Mouse (Mus musculus) heart, adult 2 months (tissue): ENCODE data around the gene Rhox4a. TPM values are rescaled to one million over a fixed set of nuclear protein-coding genes. Genes with fewer than 3 reads are reported as not detected.
"Not testable (repeated sequence)": the region's sequence is repeated elsewhere in the genome, so short reads cannot be mapped to it uniquely, and the experiment has no call there.

Experiments
- DNase-seq, 2 experiments: peaks; one replicate each; pipeline ENCODE4 v3.0.0; 2021
- H3K27ac ChIP-seq: fragments of 200-600 bp; 2 replicates; pipeline ENCODE4 v1.8.1; 2022
- H3K27me3 ChIP-seq: fragments of 200-500 bp; 2 replicates; pipeline ENCODE4 v1.6.1; 2012; ENCODE audit warnings: mild to moderate bottlenecking, low read length, inconsistent platforms, mixed read lengths; ENCODE audit not compliant: control insufficient read depth, insufficient read depth
- H3K36me3 ChIP-seq: fragments of 200-500 bp; 2 replicates; pipeline ENCODE4 v1.6.1; 2012; ENCODE audit warnings: low read length, inconsistent platforms; ENCODE audit not compliant: control insufficient read depth, insufficient read depth
- H3K4me1 ChIP-seq: fragments of 200-500 bp; 2 replicates; pipeline ENCODE4 v1.6.1; 2011; ENCODE audit warnings: low read length; ENCODE audit not compliant: control insufficient read depth, insufficient read depth
- H3K4me3 ChIP-seq: fragments of 200-600 bp; 2 replicates; pipeline ENCODE4 v1.8.1; 2022
- H3K79me2 ChIP-seq: fragments of 200-500 bp; replicated peaks from 2 replicates; pipeline ENCODE4 v1.6.1; 2012; ENCODE audit warnings: mild to moderate bottlenecking, inconsistent platforms, low read length, moderate library complexity, mixed read lengths; ENCODE audit not compliant: control insufficient read depth, insufficient read depth
- H3K9ac ChIP-seq: fragments of 200-500 bp; 2 replicates; pipeline ENCODE4 v1.6.1; 2012; ENCODE audit warnings: low read depth, mild to moderate bottlenecking, control low read depth, inconsistent platforms, low read length, mixed read lengths
- WGBS: fragments of 180-500 bp; shearing (Covaris S2); methylation state at CpG from one replicate; pipeline ENCODE4 v1.1.7; 2018; 5-methylcytosine and 5-hydroxymethylcytosine counted together
- intact Hi-C: fragments of 180-260 bp; cut with DNase I; formaldehyde crosslinking; loops from one replicate; pipeline ENCODE4 v1.15.1; 2025
- long read RNA-seq: library from polyadenylated mRNA; stranded (forward); transcript quantifications from one replicate; pipeline ENCODE4 v2.0.0, GENCODE M21; 2021
- polyA plus RNA-seq: library from polyadenylated mRNA; depleted of rRNA; stranded (reverse); fragments of >200 nt; gene quantifications from 2 replicates; pipeline ENCODE4 v1.2.3, GENCODE M21; 2012; rRNA removed
- total RNA-seq, 2 experiments: library from RNA; stranded (reverse); gene quantifications; 2 replicates each; pipeline ENCODE4 v1.2.3; 2021

Rhox4a gene
- not detected for total RNA-seq
- polyA plus RNA-seq = not detected in 2 replicates
- long read RNA-seq = 0 reads

- H3K4me3 ChIP-seq, H3K36me3 ChIP-seq, H3K27ac ChIP-seq, intact Hi-C loops, DNase-seq, H3K4me1 ChIP-seq, H3K79me2 ChIP-seq, H3K27me3 ChIP-seq, H3K9ac ChIP-seq: not testable (repeated sequence)
- WGBS = 94% methylated on average over 11 of the region's 19 CpGs
Measured at GRCm38 (mm10) chrX:37265038-37265437, at the start of gene Rhox4a. Gene Rhox4a, plus strand, starts transcription at chrX:37265338.

- DNase-seq, H3K79me2 ChIP-seq, H3K27me3 ChIP-seq, H3K9ac ChIP-seq, H3K4me3 ChIP-seq, H3K4me1 ChIP-seq, H3K36me3 ChIP-seq, H3K27ac ChIP-seq, intact Hi-C loops: not testable (repeated sequence)
- 78% methylated on average over 1 of the region's 1 CpGs for WGBS
Measured at GRCm38 (mm10) chrX:37222158-37222557, 43.0 kb upstream of the Rhox4a start, which contains the start of gene Rhox1. Gene Rhox1, minus strand, starts transcription at chrX:37222258.

GRCm38 (mm10) chrX:37244676-37245075 is 20.5 kb upstream of the Rhox4a start, which contains the start of gene Rhox2a:
Gene Rhox2a, plus strand, starts transcription at chrX:37244976.
- H3K36me3 ChIP-seq, H3K4me1 ChIP-seq, H3K9ac ChIP-seq, H3K27ac ChIP-seq, intact Hi-C loops, H3K27me3 ChIP-seq, H3K79me2 ChIP-seq, DNase-seq, H3K4me3 ChIP-seq: not testable (repeated sequence)
- WGBS = 100% methylated on average over 2 of the region's 9 CpGs

- DNase-seq, H3K36me3 ChIP-seq, H3K4me3 ChIP-seq, H3K9ac ChIP-seq, H3K4me1 ChIP-seq, H3K27me3 ChIP-seq, intact Hi-C loops, H3K79me2 ChIP-seq, H3K27ac ChIP-seq: not testable (repeated sequence)
- 67% methylated on average over 1 of the region's 3 CpGs for WGBS
Measured at GRCm38 (mm10) chrX:37249619-37250018, 15.5 kb upstream of the Rhox4a start, which contains the start of gene Rhox3a. Gene Rhox3a, plus strand, starts transcription at chrX:37249919.

Other genes starting within 250 kb of the Rhox4a start
- not detected for gene Sowahd, start 216.5 kb upstream of the Rhox4a start, total RNA-seq
- not detected in 2 replicates for gene Sowahd, start 216.5 kb upstream of the Rhox4a start, polyA plus RNA-seq
- gene Rpl39, start 179.9 kb upstream of the Rhox4a start, total RNA-seq = 100 to 1,000 TPM; 289 to 325 TPM
- 57.3 and 86.8 TPM in 2 replicates for gene Rpl39, start 179.9 kb upstream of the Rhox4a start, polyA plus RNA-seq
- 1 to 10 TPM; 6.6 to 6.7 TPM for gene Upf3b, start 155.0 kb upstream of the Rhox4a start, total RNA-seq
- gene Upf3b, start 155.0 kb upstream of the Rhox4a start, polyA plus RNA-seq = 2.6 and 4.5 TPM in 2 replicates
- gene Nkap, start 138.5 kb upstream of the Rhox4a start, total RNA-seq = 1 to 10 TPM; 8.8 TPM
- gene Nkap, start 138.5 kb upstream of the Rhox4a start, polyA plus RNA-seq = 1.6 and 3.0 TPM in 2 replicates
- not detected for gene Akap14, start 96.5 kb upstream of the Rhox4a start, total RNA-seq
- gene Akap14, start 96.5 kb upstream of the Rhox4a start, polyA plus RNA-seq = 0.08 TPM in 1 of 2 replicates, not detected in the other
- 100 to 1,000 TPM; 816 to 925 TPM for gene Ndufa1, start 74.2 kb upstream of the Rhox4a start, total RNA-seq
- gene Ndufa1, start 74.2 kb upstream of the Rhox4a start, polyA plus RNA-seq = 1,094 and 1,413 TPM in 2 replicates
- 1 to 10 TPM; 1.8 to 2.2 TPM for gene Rnf113a1, start 74.1 kb upstream of the Rhox4a start, total RNA-seq
- 1.5 TPM in 2 replicates for gene Rnf113a1, start 74.1 kb upstream of the Rhox4a start, polyA plus RNA-seq
- gene Gm9, start 54.3 kb upstream of the Rhox4a start, total RNA-seq = not detected
- gene Gm9, start 54.3 kb upstream of the Rhox4a start, polyA plus RNA-seq = not detected in 2 replicates
- gene Rhox1, start 43.1 kb upstream of the Rhox4a start, total RNA-seq = not detected
- not detected in 2 replicates for gene Rhox1, start 43.1 kb upstream of the Rhox4a start, polyA plus RNA-seq
- not detected for gene Rhox2a, start 20.4 kb upstream of the Rhox4a start, total RNA-seq
- gene Rhox2a, start 20.4 kb upstream of the Rhox4a start, polyA plus RNA-seq = not detected in 2 replicates
- not detected for gene Rhox3a, start 15.4 kb upstream of the Rhox4a start, total RNA-seq
- not detected in 2 replicates for gene Rhox3a, start 15.4 kb upstream of the Rhox4a start, polyA plus RNA-seq
- gene Rhox3a2, start 114.7 kb downstream of the Rhox4a start, total RNA-seq = not detected
- gene Rhox3a2, start 114.7 kb downstream of the Rhox4a start, polyA plus RNA-seq = not detected in 2 replicates
- gene Rhox4a2, start 125.5 kb downstream of the Rhox4a start, total RNA-seq = not detected
- not detected in 2 replicates for gene Rhox4a2, start 125.5 kb downstream of the Rhox4a start, polyA plus RNA-seq
- gene Rhox2b, start 146.7 kb downstream of the Rhox4a start, total RNA-seq = not detected
- not detected in 2 replicates for gene Rhox2b, start 146.7 kb downstream of the Rhox4a start, polyA plus RNA-seq
- gene Rhox4b, start 167.2 kb downstream of the Rhox4a start, total RNA-seq = not detected
- gene Rhox4b, start 167.2 kb downstream of the Rhox4a start, polyA plus RNA-seq = not detected in 2 replicates
- not detected for gene Rhox2c, start 188.3 kb downstream of the Rhox4a start, total RNA-seq
- gene Rhox2c, start 188.3 kb downstream of the Rhox4a start, polyA plus RNA-seq = not detected in 2 replicates
- not detected for gene Rhox3c, start 193.2 kb downstream of the Rhox4a start, total RNA-seq
- not detected in 2 replicates for gene Rhox3c, start 193.2 kb downstream of the Rhox4a start, polyA plus RNA-seq
- not detected for gene Rhox4c, start 215.0 kb downstream of the Rhox4a start, total RNA-seq
- gene Rhox4c, start 215.0 kb downstream of the Rhox4a start, polyA plus RNA-seq = not detected in 2 replicates
- gene Rhox2d, start 228.1 kb downstream of the Rhox4a start, total RNA-seq = not detected
- not detected in 2 replicates for gene Rhox2d, start 228.1 kb downstream of the Rhox4a start, polyA plus RNA-seq
- not detected for gene Rhox4d, start 249.0 kb downstream of the Rhox4a start, total RNA-seq
- not detected in 2 replicates for gene Rhox4d, start 249.0 kb downstream of the Rhox4a start, polyA plus RNA-seq